In genomic region chr2:12085492-12085891, GRCm38 (mm10) we compare ENCODE assay signal across 22 mouse cellular contexts.
DNase-seq lines count a peak whose midpoint lies in the region; ATAC-seq and TF ChIP-seq lines count a peak whose summit lies in the region.
"Had no signal": no experiment of that assay in that cellular context is flagged by ENCODE, and none has a peak within 500 bp of the region (broad histone marks: within the 10 kb centered on the region; RNA-seq: fewer than 3 reads in every experiment).

No protein-coding gene starts in this region.

- no peaks in the 10 kb centered on the region for H3K9me3 ChIP-seq in MEL (replicated peaks; ENCODE audit: insufficient read depth, low read length)
- H3K9me3 ChIP-seq: embryonic facial prominence, embryonic 15.5 days; forebrain, embryonic 13.5 days; forebrain, embryonic 15.5 days had no signal

- H3K79me2 ChIP-seq in MEL (ENCODE audit: control insufficient read depth, insufficient read depth, low read length, poor library complexity) = no peaks in the 10 kb centered on the region

- TF ChIP-seq EP300 in MEL (IDR thresholded peaks at IDR 0.05; ENCODE audit: low read depth in 1 of 2, low read length in 2 of 2) = no peak

- H3K4me1 ChIP-seq in MEL (ENCODE audit: control insufficient read depth in 1 of 2, insufficient read depth in 2 of 2, low read length in 2 of 2) = no peaks in the 10 kb centered on the region
- H3K4me1 ChIP-seq: embryonic facial prominence, embryonic 13.5 days; embryonic facial prominence, embryonic 15.5 days; forebrain, embryonic 13.5 days; forebrain, embryonic 15.5 days had no signal

- no peak for TF ChIP-seq CTCF in MEL (IDR thresholded peaks at IDR 0.05 in 2 of 3, conservative IDR thresholded peaks at IDR 0.05 in 1 of 3; ENCODE audit: control insufficient read depth in 1 of 3, insufficient read depth in 1 of 3, low read depth in 2 of 3, low read length in 3 of 3, poor library complexity in 1 of 3, severe bottlenecking in 1 of 3)

- no peaks in the 10 kb centered on the region for H3K27me3 ChIP-seq in MEL (ENCODE audit: control insufficient read depth in 1 of 2, insufficient read depth in 2 of 2, low read length in 2 of 2)
- H3K27me3 ChIP-seq: embryonic facial prominence, embryonic 13.5 days; embryonic facial prominence, embryonic 15.5 days; forebrain, embryonic 13.5 days; forebrain, embryonic 15.5 days had no signal

- H3K9ac ChIP-seq in MEL (ENCODE audit: control insufficient read depth, low read depth, low read length, poor library complexity, severe bottlenecking) = no peak overlapping the region
- H3K9ac ChIP-seq: embryonic facial prominence, embryonic 13.5 days; embryonic facial prominence, embryonic 15.5 days; forebrain, embryonic 13.5 days; forebrain, embryonic 15.5 days; forebrain, postnatal 0 days had no signal

- DNase-seq in MEL (ENCODE audit: low read depth, low spot score) = peak; percentile 14
- peak; percentile 2 for DNase-seq in MEL-GATA-1-ER (ENCODE audit: extremely low read depth, low read depth)
- no peak for DNase-seq in urinary bladder, adult 18-20 months (ENCODE audit: low spot score in 2 of 2)
- no peak for DNase-seq in heart, adult 18-20 months
- no peak for DNase-seq in lung, postnatal 36 days
- DNase-seq: adrenal gland, adult 2 months; adrenal gland, postnatal 10 days; adrenal gland, postnatal 25 days; cerebellum, adult 11 months; cerebellum, adult 18-20 months; cerebellum, adult 8-10 months; cerebellum, adult 9-11 months; cerebellum, postnatal 14 days; embryo, embryonic 11 days; forebrain, postnatal 0 days had no signal

- no peaks in the 10 kb centered on the region for H3K36me3 ChIP-seq in MEL (ENCODE audit: control insufficient read depth in 1 of 2, insufficient read depth in 2 of 2, low read length in 2 of 2)
- H3K36me3 ChIP-seq: embryonic facial prominence, embryonic 13.5 days; embryonic facial prominence, embryonic 15.5 days; forebrain, embryonic 15.5 days had no signal

- TF ChIP-seq POLR2A in MEL (IDR thresholded peaks at IDR 0.05; ENCODE audit: control insufficient read depth in 1 of 2, insufficient read depth in 1 of 2, low read depth in 1 of 2, low read length in 2 of 2, poor library complexity in 1 of 2) = no peak

- H3K27ac ChIP-seq in MEL (ENCODE audit: control insufficient read depth, low read depth, low read length) = no peak overlapping the region
- H3K27ac ChIP-seq: embryonic facial prominence, embryonic 13.5 days; embryonic facial prominence, embryonic 15.5 days; forebrain, embryonic 13.5 days; forebrain, embryonic 15.5 days had no signal

- ATAC-seq in granulocyte monocyte progenitor cell, adult 5-6 weeks (replicated peaks; ENCODE audit: poor library complexity, severe bottlenecking) = peak; percentile 81
- ATAC-seq in megakaryocyte progenitor cell, adult 5-6 weeks (replicated peaks; ENCODE audit: poor library complexity) = peak; percentile 50; the same call in 1 of the 2 replicates
- ATAC-seq: forebrain, embryonic 13.5 days; forebrain, embryonic 15.5 days; forebrain, postnatal 0 days had no signal

- no peak for TF ChIP-seq RAD21 in MEL (IDR thresholded peaks at IDR 0.05; ENCODE audit: low read depth, low read length)

- no peak overlapping the region for H3K4me3 ChIP-seq in MEL (ENCODE audit: control insufficient read depth in 1 of 2, insufficient read depth in 1 of 2, low read depth in 2 of 2, low read length in 2 of 2)
- H3K4me3 ChIP-seq: embryonic facial prominence, embryonic 13.5 days; embryonic facial prominence, embryonic 15.5 days; erythroblast, embryonic 14.5 days; forebrain, embryonic 13.5 days; forebrain, embryonic 15.5 days had no signal

TF ChIP-seq in MEL, 35 proteins besides CTCF, POLR2A, EP300 and RAD21:
- TF ChIP-seq SMC3 (IDR thresholded peaks at IDR 0.05; ENCODE audit: low read depth, low read length) (no peak), MYC (IDR thresholded peaks at IDR 0.05; ENCODE audit: low read depth, low read length) (no peak), TCF12 (IDR thresholded peaks at IDR 0.05; ENCODE audit: low read depth, low read length) (no peak), KAT2A (conservative IDR thresholded peaks at IDR 0.05; ENCODE audit: low read depth, low read length) (no peak), USF1 (IDR thresholded peaks at IDR 0.05; ENCODE audit: low read depth, low read length) (no peak), MXI1 (IDR thresholded peaks at IDR 0.05; ENCODE audit: low read depth, low read length) (no peak), NRF1 (IDR thresholded peaks at IDR 0.05; ENCODE audit: insufficient read depth, low read depth, low read length, poor library complexity, severe bottlenecking) (no peak), ETS1 (IDR thresholded peaks at IDR 0.05; ENCODE audit: low read depth, low read length) (no peak), MAZ (IDR thresholded peaks at IDR 0.05; ENCODE audit: low read depth, low read length) (no peak), CHD1 (IDR thresholded peaks at IDR 0.05; ENCODE audit: low read depth, low read length) (no peak), ZMIZ1 (IDR thresholded peaks at IDR 0.05; ENCODE audit: low read depth, low read length) (no peak)

Comparison
In these comparisons a context has a peak if more than half of its experiments do, and no peak if none do; other contexts are left out.
1. DNase-seq: peak in MEL (single experiment) and MEL-GATA-1-ER (single experiment); none in urinary bladder, adult 18-20 months (0 of 2), heart, adult 18-20 months (0 of 2) and lung, postnatal 36 days (single experiment).